Mouse (Mus musculus) kidney, postnatal 0 days (tissue): ENCODE measurements at regions not wholly inside any gene's neighbourhood (a gene's known extent, or its start where the extent isn't known, plus 50 kb on each side); places are given as distances from the start of the nearest gene placed in this dataset.

Source experiments
- ATAC-seq: fragments of 200-750 bp; cut with Nextera tagmentation; replicated peaks from 2 replicates; pipeline ENCODE4 v1.8.0; 2017; ENCODE audit warnings: low read depth, moderate number of reproducible peaks, moderate TSS enrichment, moderate library complexity; ENCODE audit not compliant: low FRiP score
- DNase-seq: peaks from one replicate; pipeline ENCODE4 v3.0.0-alpha.2; 2016; ENCODE audit warnings: low spot score
- H3K27ac ChIP-seq: fragments of 300-500 bp; sonication (generic); 2 replicates; pipeline ENCODE4 v1.5.1; 2014; ENCODE audit warnings: mild to moderate bottlenecking
- H3K27me3 ChIP-seq: fragments of 300-500 bp; sonication (generic); 2 replicates; pipeline ENCODE4 v1.6.1; 2014; ENCODE audit warnings: low read length, mixed read lengths; ENCODE audit not compliant: insufficient read depth
- H3K36me3 ChIP-seq: fragments of 300-500 bp; sonication (generic); 2 replicates; pipeline ENCODE4 v1.6.1; 2014; ENCODE audit warnings: low read length, mixed read lengths; ENCODE audit not compliant: insufficient read depth
- H3K4me1 ChIP-seq: fragments of 300-500 bp; sonication (generic); replicated peaks from 2 replicates; pipeline ENCODE4 v1.6.1; 2014; ENCODE audit warnings: antibody characterized with exemption, low read length, mixed read lengths; ENCODE audit not compliant: insufficient read depth
- H3K4me2 ChIP-seq: fragments of 300-500 bp; sonication (generic); 2 replicates; pipeline ENCODE4 v1.6.1; 2014; ENCODE audit warnings: mild to moderate bottlenecking, low read length, moderate library complexity, mixed read lengths
- H3K4me3 ChIP-seq: fragments of 300-500 bp; sonication (generic); replicated peaks from 2 replicates; pipeline ENCODE4 v1.5.1; 2014; ENCODE audit warnings: low read depth, low read length
- H3K9ac ChIP-seq: fragments of 300-500 bp; sonication (generic); 2 replicates; pipeline ENCODE4 v1.6.1; 2014; ENCODE audit warnings: low read depth, low read length
- H3K9me3 ChIP-seq: fragments of 300-500 bp; sonication (generic); replicated peaks from 2 replicates; pipeline ENCODE4 v1.6.1; 2016; ENCODE audit warnings: low read length, inconsistent platforms, mixed read lengths
- CTCF ChIP-seq: IDR thresholded peaks from 2 replicates; pipeline ENCODE4 v1.5.1; 2016; ENCODE audit warnings: antibody characterized with exemption, low read depth, mild to moderate bottlenecking, moderate library complexity
- WGBS: fragments of 180-500 bp; shearing (Covaris S2); extraction: QIAGEN DNeasy Blood & Tissue Kit; methylation state at CpG from one replicate; pipeline ENCODE4 v1.1.7; 2014; 5-methylcytosine and 5-hydroxymethylcytosine counted together

GRCm38 (mm10) chr1:136699153-136699524 lies 74.4 kb downstream of the Zfp281 start:
- H3K4me2 ChIP-seq, result no peak overlapping the region
- ATAC-seq, result no peak
- TF ChIP-seq CTCF, result no peak
- H3K4me3 ChIP-seq, result no peak overlapping the region
- no peaks in the 10 kb centered on the region for H3K36me3 ChIP-seq
- H3K9ac ChIP-seq, result no peak overlapping the region
- H3K27ac ChIP-seq, result no peak overlapping the region
- H3K27me3 ChIP-seq, result no peaks in the 10 kb centered on the region
- peaks cover 2% of the 10 kb centered on the region; the same call in 1 of the 2 replicates for H3K4me1 ChIP-seq
- DNase-seq, result no peak
- WGBS, result 66% methylated on average over 7 of the region's 7 CpGs
- no peaks in the 10 kb centered on the region for H3K9me3 ChIP-seq

GRCm38 (mm10) chr1:136699571-136699970 lies 74.9 kb downstream of the Zfp281 start:
- Histone ChIP-seq H3K27ac (no peak overlapping the region), H3K4me2 (no peak overlapping the region), H3K4me1 (peaks cover 2% of the 10 kb centered on the region; the same call in 1 of the 2 replicates), H3K9me3 (no peaks in the 10 kb centered on the region), H3K4me3 (no peak overlapping the region), H3K36me3 (no peaks in the 10 kb centered on the region), H3K27me3 (no peaks in the 10 kb centered on the region), H3K9ac (no peak overlapping the region)
- TF ChIP-seq CTCF, result no peak
- no peak for DNase-seq
- WGBS, result 85% methylated on average over 8 of the region's 8 CpGs
- ATAC-seq, result no peak

- Histone ChIP-seq H3K4me3 (no peak overlapping the region), H3K27me3 (no peaks in the 10 kb centered on the region), H3K4me1 (no peaks in the 10 kb centered on the region), H3K27ac (no peak overlapping the region), H3K9ac (no peak overlapping the region), H3K36me3 (no peaks in the 10 kb centered on the region), H3K9me3 (no peaks in the 10 kb centered on the region), H3K4me2 (no peak overlapping the region)
- DNase-seq, result no peak
- TF ChIP-seq CTCF, result no peak
- WGBS, result 92% methylated on average over 5 of the region's 5 CpGs
- ATAC-seq, result no peak
These were observed 79.4 kb downstream of the Zfp281 start for GRCm38 (mm10) chr1:136704139-136704538.

- H3K27me3 ChIP-seq, result no peaks in the 10 kb centered on the region
- DNase-seq (no peak), ATAC-seq (no peak)
- no peak overlapping the region for H3K9ac ChIP-seq
- H3K4me1 ChIP-seq, result no peaks in the 10 kb centered on the region
- no peak for TF ChIP-seq CTCF
- no peaks in the 10 kb centered on the region for H3K36me3 ChIP-seq
- H3K9me3 ChIP-seq, result no peaks in the 10 kb centered on the region
- no peak overlapping the region for H3K4me2 ChIP-seq
- no peak overlapping the region for H3K27ac ChIP-seq
- no peak overlapping the region for H3K4me3 ChIP-seq
- 80% methylated on average over 8 of the region's 8 CpGs for WGBS
These were observed 81.8 kb downstream of the Zfp281 start for GRCm38 (mm10) chr1:136706509-136706908.

GRCm38 (mm10) chr1:136707394-136707793 lies 82.7 kb downstream of the Zfp281 start:
- Histone ChIP-seq H3K4me2 (no peak overlapping the region), H3K36me3 (no peaks in the 10 kb centered on the region), H3K9ac (no peak overlapping the region), H3K27ac (no peak overlapping the region), H3K27me3 (no peaks in the 10 kb centered on the region), H3K4me1 (no peaks in the 10 kb centered on the region), H3K4me3 (no peak overlapping the region), H3K9me3 (no peaks in the 10 kb centered on the region)
- WGBS, result 89% methylated on average over 8 of the region's 8 CpGs
- no peak for DNase-seq
- TF ChIP-seq CTCF, result no peak
- no peak for ATAC-seq

GRCm38 (mm10) chr1:136707866-136708265 lies 83.2 kb downstream of the Zfp281 start:
- no peaks in the 10 kb centered on the region for H3K36me3 ChIP-seq
- no peak overlapping the region for H3K4me3 ChIP-seq
- H3K4me1 ChIP-seq, result no peaks in the 10 kb centered on the region
- H3K9ac ChIP-seq, result no peak overlapping the region
- H3K9me3 ChIP-seq, result no peaks in the 10 kb centered on the region
- 87% methylated on average over 12 of the region's 12 CpGs for WGBS
- no peak overlapping the region for H3K4me2 ChIP-seq
- TF ChIP-seq CTCF, result no peak
- ATAC-seq, result no peak
- DNase-seq, result no peak
- H3K27me3 ChIP-seq, result no peaks in the 10 kb centered on the region
- H3K27ac ChIP-seq, result no peak overlapping the region

- DNase-seq, result no peak
- Histone ChIP-seq H3K9me3 (no peaks in the 10 kb centered on the region), H3K36me3 (no peaks in the 10 kb centered on the region), H3K27me3 (no peaks in the 10 kb centered on the region), H3K4me3 (no peak overlapping the region), H3K4me2 (no peak overlapping the region), H3K27ac (no peak overlapping the region), H3K9ac (no peak overlapping the region), H3K4me1 (no peaks in the 10 kb centered on the region)
- TF ChIP-seq CTCF, result no peak; the same call in 1 of the 2 replicates
- no peak for ATAC-seq
- 81% methylated on average over 4 of the region's 4 CpGs for WGBS
These were observed 85.5 kb downstream of the Zfp281 start for GRCm38 (mm10) chr1:136710196-136710595.
